Mouse (Mus musculus): ENCODE measurements at regions not wholly inside any gene's neighbourhood (a gene's known extent, or its start where the extent isn't known, plus 50 kb on each side); places are given as distances from the start of the nearest gene placed in this dataset.
A peak's percentile ranks its signal among the peaks of the same experiment; 100 is the strongest.

DNA sequence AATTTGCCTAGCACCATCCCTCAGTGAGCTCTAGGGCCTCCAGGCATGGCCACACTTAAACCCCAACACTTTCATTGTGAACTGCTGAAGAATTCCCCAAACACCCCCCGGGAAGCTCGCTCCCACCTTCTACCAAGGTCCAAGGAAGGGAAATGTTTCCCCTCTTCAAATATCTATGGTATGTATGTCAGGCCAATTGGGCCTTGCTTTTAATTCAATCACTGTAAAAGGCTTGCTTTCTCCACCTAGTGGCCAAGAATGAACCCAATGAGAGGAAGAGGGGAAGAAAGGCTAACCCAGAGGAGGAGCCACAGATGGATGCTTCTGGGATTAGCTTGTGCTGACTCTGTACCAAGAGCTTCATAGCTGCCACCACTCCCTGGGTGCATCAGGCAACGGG lies 336.3 kb upstream of the Tgfbr2 start:
- ATAC-seq (ENCODE audit: extremely low read depth, insufficient number of reproducible peaks, low FRiP score, poor library complexity, severe bottlenecking) = 0 out of 2 replicates have a peak, but pooled peaks have one; percentile 30

DNA sequence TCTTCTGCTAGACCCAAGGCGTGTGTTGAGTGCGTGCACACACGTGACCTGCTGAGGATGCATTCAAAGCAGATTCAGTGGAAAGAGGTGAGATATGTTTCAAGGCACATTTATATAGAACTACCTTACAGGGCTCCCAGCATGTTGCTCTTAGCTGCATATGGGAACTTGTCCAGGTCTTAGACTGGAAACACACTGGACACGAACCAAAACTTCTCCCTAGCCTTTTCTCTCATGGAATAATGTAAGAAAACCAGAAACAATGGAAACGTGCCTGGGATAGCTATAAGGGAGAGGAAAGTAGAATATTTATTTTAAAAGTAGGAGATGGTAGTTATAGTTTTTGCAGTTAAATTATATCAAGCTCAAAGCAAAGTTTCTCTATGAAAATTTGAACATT lies 332.6 kb upstream of the Tgfbr2 start:
- ATAC-seq (ENCODE audit: extremely low read depth, insufficient number of reproducible peaks, low FRiP score, poor library complexity, severe bottlenecking) = no peak

DNA sequence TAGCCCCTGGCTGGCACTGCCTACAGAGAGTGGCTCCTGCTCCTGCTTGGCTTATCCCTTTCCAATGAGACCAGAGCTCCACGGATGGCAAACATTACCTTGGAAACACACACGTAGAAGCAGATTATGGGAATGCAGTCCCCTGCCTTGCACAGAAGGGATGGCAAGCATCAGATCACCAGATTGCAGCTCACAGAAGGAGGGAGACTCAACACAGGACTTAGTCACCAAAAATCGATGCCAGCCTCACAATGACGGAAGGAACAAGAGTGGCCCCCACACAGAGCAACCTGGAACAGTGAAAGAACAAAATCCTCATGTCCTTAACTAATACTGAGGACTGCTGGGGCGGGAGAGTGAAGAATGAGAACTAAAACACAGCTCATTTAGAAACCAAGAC lies 327.7 kb upstream of the Tgfbr2 start:
- no peak for ATAC-seq (ENCODE audit: extremely low read depth, insufficient number of reproducible peaks, low FRiP score, poor library complexity, severe bottlenecking)

DNA sequence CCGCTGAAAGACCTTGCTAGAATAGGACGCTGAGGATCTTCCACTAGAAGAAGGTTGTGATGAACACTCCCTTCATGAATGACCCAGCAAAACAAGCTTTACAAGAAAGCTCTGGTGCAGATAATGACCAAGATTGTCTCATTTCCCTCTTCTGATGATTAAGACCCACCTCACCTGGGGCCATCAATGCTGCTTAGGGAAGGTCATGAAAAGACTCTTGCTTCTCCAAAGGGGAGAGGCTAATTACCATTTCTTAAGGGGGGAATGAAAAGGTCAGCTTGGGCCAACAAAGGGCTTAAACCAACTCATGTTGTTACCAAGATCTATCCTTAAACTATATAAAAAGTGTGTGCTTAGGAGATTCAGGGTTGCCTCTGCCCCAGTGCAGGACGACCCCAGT lies 325.8 kb upstream of the Tgfbr2 start:
- no peak for ATAC-seq (ENCODE audit: extremely low read depth, insufficient number of reproducible peaks, low FRiP score, poor library complexity, severe bottlenecking)

DNA sequence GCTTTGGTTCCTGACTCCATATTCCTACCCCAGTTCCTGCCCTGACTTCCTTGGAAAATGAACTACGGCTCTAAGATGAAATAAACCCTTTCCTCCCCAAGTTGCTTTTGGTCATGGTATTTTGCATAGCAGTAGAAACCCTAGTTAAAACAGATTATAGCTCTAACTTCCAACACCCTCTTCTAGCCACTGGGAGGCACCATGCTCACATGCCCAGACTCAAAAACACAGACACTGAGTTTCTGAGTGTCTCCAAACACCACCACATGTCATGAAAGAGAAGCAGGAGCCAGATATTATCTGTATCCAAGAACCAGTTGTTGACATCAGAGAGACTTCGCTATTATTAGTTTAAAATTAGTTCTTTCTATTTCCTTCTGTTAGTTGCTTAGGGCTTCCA lies 316.1 kb upstream of the Tgfbr2 start:
- no peak for ATAC-seq (ENCODE audit: extremely low read depth, insufficient number of reproducible peaks, low FRiP score, poor library complexity, severe bottlenecking)

DNA sequence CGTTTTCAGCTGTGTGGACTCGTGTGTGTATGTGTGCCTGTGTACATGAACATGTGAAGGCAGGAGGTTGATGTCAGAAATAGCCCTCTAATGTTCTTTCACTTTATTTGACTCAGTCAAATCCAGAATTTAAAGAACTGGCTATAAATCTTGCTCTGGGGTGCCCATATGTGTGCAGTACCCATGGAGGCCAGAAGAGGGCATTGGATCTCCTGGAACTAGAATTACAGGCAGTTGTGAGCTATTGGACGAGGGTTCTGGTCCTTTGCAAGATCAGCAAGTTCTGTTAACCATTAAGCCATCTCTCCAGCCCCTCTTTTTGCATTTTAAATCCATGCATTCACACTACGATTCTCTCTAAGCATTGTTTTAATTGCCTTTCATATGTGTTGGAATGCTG lies 314.6 kb upstream of the Tgfbr2 start:
- 0 out of 2 replicates have a peak, but pooled peaks have one; percentile 30 for ATAC-seq (ENCODE audit: extremely low read depth, insufficient number of reproducible peaks, low FRiP score, poor library complexity, severe bottlenecking)

DNA sequence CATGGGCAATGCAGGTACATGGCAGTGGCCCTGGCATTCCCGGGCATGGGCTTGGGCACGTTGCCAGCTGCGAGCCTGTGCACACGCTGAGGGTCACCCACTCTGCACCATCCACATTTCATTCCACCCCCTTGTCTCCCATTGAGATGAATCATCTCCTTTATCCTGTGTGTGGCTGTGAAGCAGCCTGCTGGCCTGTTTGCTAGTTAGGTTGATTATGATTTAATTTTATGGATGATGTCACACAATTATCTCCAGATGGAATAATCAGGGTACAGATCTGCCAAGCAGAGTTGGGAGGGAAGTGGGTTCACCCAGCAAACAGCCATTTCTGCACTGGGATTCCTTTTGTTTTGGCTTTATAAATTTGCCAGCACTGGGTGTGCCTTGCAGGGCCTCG lies 314.1 kb upstream of the Tgfbr2 start:
- no peak for ATAC-seq (ENCODE audit: extremely low read depth, insufficient number of reproducible peaks, low FRiP score, poor library complexity, severe bottlenecking)

DNA sequence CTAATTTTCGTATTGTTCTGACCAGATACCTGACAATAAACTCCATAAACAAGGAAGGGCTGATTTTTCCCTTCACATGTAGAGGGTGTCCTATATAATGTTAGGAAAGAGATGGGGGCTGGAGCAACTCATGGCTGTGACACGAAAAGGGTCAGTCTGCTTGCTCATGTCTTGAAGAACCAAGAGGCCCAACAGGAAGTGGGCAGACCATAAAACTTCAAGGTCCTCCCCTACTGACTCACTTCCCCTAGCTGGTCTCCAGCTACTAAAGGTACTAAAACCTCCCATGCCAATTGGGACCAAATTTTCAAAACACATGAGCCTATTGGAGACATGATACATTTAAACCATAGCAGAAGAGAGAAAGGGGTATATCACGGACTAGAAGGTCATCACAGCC lies 302.1 kb upstream of the Tgfbr2 start:
- no peak for ATAC-seq (ENCODE audit: extremely low read depth, insufficient number of reproducible peaks, low FRiP score, poor library complexity, severe bottlenecking)

DNA sequence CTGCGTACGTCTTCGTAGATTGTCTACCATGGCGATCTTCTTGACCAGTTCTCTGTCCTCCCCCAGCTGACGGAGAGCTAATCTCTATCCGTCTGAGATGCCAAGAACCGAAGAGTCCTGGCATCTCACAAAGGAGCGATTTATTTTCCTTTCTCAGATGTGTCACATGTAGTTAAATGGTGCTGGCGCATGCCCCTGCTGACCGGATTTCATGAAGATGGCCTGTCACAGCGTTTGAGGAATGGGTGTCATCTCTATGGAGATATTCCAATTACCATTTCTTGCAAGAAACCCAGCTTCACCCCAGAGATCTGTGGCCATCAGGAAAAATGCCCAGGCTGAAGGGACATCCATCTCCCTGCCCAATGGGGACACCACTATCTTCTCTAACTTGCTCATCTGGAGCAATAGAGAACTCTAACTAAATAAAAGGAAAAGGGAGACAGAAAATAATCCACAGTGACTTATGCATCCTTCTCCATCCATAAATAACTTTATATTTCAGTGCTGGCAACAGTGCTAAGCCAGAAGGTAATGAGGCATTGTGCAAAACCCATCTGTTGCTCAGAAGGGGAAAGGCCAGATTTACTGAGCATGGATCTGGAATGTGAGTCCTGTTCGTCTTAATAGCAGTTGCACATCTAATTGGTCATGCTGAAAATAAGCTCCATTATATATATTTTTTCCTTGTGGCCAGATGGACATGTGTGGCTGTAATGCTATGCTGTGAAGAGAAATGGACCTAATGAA lies 300.2 kb upstream of the Tgfbr2 start:
- ATAC-seq (ENCODE audit: extremely low read depth, insufficient number of reproducible peaks, low FRiP score, poor library complexity, severe bottlenecking) = no peak

DNA sequence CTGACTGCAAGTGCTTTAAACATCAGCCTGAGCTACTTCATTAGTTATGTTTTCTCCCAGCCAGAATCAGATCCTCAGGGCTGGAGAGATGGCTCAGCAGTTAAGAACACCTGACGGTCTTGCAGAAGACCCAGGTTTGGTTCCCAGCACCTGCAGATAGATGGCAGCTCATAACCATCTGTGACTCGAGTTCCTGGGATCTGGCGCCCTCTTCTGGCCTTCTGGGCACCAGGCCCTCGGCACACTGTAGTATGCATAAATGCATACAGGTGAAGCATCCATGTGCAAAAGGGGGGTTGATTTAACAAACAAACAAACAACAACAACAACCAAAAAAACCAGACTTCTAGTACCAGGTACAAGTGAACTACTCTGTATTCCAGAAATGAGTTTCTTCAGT lies 297.7 kb upstream of the Tgfbr2 start:
- ATAC-seq (ENCODE audit: extremely low read depth, insufficient number of reproducible peaks, low FRiP score, poor library complexity, severe bottlenecking) = no peak

DNA sequence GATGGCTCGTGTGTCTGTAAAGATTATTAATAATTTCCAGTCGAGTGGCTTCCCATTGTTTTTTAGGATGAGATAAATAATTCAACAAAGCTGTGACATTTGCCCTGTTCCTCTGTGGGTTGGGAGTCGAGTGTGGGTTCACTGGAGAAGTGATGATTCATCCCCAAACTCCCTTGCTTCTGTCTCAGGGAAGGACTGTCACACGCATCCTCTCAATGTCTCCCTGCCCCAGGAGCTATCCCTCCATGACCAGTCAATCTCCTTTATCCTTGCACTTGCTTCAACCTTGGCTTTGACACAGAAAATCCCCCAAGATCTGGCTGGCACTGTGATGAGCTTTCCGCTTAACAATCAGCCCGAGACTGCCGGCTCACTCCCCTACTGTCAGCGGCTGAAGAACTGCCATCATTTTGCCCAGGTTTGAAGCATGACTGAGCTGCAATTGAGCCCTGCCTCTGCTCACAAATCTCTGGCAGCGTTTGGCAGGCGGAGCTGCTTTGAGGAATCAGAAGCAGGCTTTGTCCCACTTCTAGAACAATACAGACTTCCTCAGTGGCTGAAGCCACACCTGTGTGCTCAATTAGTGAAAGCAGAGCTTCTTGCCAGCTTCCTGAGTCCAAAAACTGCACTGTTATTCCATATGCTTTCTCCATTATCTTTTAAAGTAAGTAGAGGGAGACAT lies 293.6 kb upstream of the Tgfbr2 start:
- ATAC-seq (ENCODE audit: extremely low read depth, insufficient number of reproducible peaks, low FRiP score, poor library complexity, severe bottlenecking) = no peak

DNA sequence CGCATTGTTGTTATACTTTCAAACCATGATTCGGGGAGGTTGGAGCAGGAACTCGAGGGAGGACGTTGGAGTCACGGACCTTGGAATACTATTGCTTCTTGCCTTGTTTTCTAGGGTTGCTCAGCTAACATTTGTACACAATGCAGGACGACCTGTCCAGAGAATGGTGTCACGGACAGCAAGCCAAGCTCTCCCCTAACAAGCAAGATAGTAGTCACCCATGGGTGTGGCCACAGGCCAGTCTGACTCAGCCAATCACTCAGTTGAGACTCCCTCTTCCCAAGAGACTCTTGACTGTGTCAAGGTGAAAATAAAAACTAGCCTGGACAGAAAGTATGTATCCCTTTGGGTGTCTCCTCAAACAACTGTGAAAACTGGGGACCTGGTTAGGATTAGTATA lies 291.2 kb upstream of the Tgfbr2 start:
- ATAC-seq (ENCODE audit: extremely low read depth, insufficient number of reproducible peaks, low FRiP score, poor library complexity, severe bottlenecking) = no peak

DNA sequence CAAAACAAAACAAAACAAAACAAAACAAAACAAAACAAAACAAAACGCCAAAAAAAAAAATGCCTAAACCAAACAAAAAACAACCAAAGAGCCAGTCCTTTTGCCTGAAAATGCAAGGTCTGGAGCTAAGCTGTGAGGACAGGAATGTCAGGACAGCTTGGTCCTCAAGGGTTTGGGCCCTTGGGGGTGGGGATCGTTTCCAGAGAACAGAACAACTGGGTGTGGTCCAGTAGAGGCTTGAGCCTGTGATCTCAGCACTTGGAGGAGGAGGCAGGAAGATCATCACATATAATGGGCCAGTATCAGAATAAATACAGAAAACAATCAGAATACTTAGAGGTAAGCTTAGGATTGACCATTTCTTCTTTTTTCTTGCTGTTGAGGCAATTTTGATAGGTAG lies 289.5 kb upstream of the Tgfbr2 start:
- no peak for ATAC-seq (ENCODE audit: extremely low read depth, insufficient number of reproducible peaks, low FRiP score, poor library complexity, severe bottlenecking)

DNA sequence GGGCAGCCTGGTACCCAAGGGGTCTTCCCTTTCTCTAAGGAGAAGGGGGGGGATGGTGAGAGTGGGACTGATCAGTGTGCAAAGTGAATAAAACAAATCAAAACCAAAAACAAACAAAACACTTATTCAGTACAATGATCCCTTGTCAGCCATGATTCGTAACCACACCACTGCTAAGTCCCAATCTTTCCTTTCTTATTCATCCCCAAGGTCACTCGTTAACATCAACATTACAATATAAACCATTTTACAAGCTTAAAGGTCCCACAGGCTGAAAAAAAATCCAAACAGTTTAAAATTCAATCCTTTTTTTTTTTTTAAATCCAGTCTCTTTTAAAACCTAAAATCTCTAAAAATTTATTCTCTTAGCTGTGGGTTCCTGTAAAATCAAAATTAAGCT lies 287.1 kb upstream of the Tgfbr2 start:
- ATAC-seq (ENCODE audit: extremely low read depth, insufficient number of reproducible peaks, low FRiP score, poor library complexity, severe bottlenecking) = no peak

DNA sequence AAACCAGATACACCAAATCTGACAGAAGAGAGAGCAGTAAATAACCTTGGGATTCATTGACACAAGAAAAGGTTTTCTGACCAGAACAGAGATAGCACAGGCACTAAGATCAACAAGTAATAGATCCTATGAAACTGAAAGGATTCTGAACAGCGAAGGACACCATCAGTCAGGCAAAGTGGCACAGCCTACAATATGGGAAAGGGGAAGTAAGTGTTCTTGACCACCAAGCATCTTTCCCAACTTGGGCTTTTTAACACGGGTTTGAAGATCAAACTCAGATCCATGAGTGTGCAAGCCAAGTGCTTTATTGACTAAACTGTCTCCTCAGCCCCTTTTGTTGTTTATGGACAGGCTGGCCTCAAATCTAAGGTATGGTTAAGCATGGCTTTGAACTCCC lies 284.9 kb upstream of the Tgfbr2 start:
- no peak for ATAC-seq (ENCODE audit: extremely low read depth, insufficient number of reproducible peaks, low FRiP score, poor library complexity, severe bottlenecking)

DNA sequence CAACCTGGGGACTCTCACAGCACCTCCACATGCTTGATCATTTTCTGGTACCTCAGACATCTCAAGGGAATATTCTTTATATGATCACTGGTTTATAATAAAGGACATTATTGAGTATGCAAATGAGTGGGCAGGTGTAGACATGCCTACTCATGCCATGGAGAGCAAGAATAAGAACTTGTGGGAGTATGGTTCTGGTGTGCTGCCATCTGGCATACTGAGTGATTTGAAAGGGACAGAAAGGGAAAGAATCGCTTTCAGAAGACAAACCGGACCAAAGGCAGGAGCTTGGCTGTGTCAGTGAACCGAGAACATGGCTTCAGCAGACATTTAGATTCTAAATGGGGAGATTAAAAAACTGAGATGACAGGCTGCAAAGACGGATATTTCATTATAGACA lies 276.9 kb upstream of the Tgfbr2 start:
- no peak for ATAC-seq (ENCODE audit: extremely low read depth, insufficient number of reproducible peaks, low FRiP score, poor library complexity, severe bottlenecking)

DNA sequence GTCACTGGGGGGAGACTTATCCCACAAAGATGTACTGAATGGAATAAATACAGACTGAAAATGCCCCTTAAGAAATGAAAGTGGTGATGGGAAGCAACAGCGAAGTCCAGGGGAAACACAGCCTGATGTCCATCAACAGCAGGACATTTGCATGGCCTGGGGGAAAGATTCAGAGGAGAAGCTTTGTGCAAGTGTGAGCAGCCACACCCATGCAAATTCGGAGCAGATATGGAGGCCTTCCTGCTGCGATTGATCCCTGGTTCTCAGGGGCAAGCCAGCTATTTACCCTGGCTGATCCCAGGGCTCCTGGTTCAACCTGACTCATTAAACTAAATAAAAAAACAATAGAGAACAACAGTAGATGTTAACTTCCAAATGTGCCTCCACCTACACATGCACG lies 275.7 kb upstream of the Tgfbr2 start:
- ATAC-seq (ENCODE audit: extremely low read depth, insufficient number of reproducible peaks, low FRiP score, poor library complexity, severe bottlenecking) = no peak

DNA sequence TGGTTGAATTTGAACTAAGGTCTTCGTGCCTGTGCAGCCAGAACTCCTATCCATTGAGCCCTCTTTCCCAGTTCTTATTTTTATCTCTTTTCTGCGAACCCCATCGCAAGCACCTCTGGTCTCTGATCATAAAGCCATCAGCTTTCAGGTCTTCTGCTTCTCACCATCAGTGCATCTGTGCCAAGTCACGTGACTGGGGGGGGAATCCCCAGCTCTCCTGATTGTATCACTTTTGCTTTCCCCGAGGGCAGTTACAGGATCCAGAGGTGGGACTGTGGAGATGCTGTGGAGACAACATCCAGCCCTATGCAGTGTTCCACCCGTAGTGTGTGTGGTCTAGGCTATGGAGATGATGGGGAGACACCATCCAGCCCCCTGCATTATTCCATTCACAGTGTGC lies 272.6 kb upstream of the Tgfbr2 start:
- ATAC-seq (ENCODE audit: extremely low read depth, insufficient number of reproducible peaks, low FRiP score, poor library complexity, severe bottlenecking) = no peak

DNA sequence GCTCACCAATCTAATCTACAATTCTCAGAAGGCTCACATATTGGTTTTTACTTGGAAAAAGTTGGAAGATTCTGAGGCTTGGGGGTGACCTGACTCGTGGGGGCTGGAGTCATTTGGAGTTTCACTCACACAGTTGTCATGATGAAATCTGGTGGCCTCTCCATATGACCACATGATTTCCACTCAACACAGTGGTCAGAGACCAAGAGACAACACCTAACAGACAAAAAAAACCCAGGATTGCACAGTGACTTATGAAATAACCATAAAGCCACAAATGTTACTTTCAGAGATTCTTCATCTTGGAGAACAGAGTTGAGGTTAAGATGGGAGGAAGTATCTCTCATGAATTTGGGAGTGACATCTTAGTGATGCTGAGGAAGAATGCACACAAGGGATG lies 263.4 kb upstream of the Tgfbr2 start:
- ATAC-seq (ENCODE audit: extremely low read depth, insufficient number of reproducible peaks, low FRiP score, poor library complexity, severe bottlenecking) = no peak

DNA sequence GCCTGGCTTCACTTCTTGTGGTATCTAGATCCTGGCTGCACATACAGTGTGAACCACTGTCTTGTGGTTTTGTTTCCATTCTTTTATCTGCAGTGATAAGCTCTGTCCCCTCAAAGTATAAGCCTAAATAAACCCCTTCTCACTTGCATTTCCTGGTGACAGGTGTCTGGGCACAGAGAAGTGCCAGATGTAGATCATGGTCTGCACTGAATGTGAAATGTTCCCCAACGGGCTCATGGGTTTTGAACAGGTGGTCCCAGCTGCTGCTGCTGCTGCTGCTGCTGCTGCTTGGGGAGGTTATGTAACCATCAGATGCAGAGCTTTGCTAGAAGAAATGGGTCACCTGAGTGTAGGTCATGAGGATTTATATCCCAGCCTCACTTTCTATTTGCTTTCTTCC lies 259.3 kb upstream of the Tgfbr2 start:
- ATAC-seq (ENCODE audit: extremely low read depth, insufficient number of reproducible peaks, low FRiP score, poor library complexity, severe bottlenecking) = no peak

DNA sequence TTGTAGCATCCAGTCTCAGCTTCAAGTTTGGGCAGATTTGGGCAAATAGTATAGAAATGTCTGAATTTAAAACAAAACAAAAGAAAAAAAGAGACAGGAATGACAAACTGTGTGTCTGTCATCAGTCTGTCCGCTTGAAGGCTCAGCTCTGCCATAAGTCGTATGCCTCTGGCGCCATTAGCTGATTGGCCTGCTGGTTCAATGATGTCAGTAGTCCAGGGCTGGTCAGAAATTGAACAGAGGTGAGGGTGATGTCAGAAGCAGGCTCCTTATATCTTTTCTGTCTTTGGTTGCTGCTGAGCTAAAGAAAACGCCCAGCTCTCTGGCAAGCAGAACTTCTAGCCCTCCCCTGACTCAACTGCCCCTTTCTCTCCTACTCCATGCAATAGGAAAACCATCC lies 253.9 kb upstream of the Tgfbr2 start:
- no peak for ATAC-seq (ENCODE audit: extremely low read depth, insufficient number of reproducible peaks, low FRiP score, poor library complexity, severe bottlenecking)
